Mouse (Mus musculus) spleen, adult 2 months (tissue): ENCODE data around the gene Igfals.

Experiments
- CTCF ChIP-seq: fragments of 200-500 bp; IDR thresholded peaks from 2 replicates; pipeline ENCODE4 v1.5.1; 2011; ENCODE audit warnings: mild to moderate bottlenecking, inconsistent platforms; ENCODE audit not compliant: insufficient read depth, insufficient read length, insufficient replicate concordance; ENCODE audit errors: extremely low read depth
- POLR2A ChIP-seq: fragments of 200-500 bp; IDR thresholded peaks from 2 replicates; pipeline ENCODE4 v1.6.1; 2011; ENCODE audit warnings: low read depth, low read length, inconsistent platforms

GRCm38 (mm10) chr17:24874405-24874745 lies 8.6 kb downstream of the Igfals start:
- TF ChIP-seq CTCF = no peak
- no peak for TF ChIP-seq POLR2A
